Mouse (Mus musculus): Measurements from ENCODE around the gene Adgrl1. TPM values are rescaled to one million over a fixed set of nuclear protein-coding genes. Genes with fewer than 3 reads are reported as not detected.

Adgrl1 gene
- 25.2 TPM for polyA plus RNA-seq (2014; fragmentation: Illumina TruSeq; extraction: RNeasy Lipid Tissue Mini Kit (QIAGEN cat#74804); ENCODE audit: low read depth, low replicate concordance)

GRCm38 (mm10) chr8:83899363-83900252 is at the start of gene Adgrl1:
TSS of gene Adgrl1 (plus strand) at chr8:83900105.

DNA sequence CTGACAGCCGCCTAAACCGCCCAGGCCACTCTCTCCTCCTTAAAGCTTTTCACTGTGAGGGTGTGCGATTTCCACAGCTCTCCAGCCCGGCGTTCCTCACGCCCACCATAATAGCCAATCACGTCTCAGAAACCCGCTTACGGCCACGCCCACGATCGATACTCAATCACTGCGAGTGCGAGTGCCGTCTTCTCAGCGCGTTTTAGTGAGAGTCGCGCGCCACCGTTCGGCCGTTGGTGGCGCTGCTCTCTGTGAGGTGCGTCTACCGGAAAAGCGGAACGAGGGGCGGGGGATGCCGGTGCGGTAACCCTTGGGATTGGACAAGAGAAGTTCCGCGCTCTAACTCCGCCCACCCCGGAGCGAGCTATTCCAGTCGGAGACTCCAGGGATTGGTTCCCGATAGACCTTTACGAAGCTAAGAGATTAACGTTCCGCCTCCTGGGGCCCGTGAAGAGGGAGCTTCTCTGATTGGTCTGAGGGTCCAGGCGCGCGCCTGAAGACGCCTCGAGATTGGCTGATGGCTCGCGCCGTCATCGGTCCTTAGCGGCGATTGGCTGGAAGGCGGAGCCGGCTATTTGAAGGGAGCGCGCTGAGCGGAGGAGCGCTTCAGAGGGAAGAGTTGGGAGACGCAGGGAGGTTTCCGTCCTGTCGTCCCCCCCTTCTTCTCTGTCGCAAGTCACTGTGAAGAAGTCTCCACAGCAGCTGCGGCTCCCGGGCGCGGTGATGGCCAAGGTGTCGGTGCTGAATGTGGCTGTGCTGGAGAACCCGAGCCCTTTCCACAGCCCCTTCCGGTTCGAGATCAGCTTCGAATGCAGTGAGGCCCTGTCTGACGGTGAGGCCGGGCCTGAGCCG is 55.4 kb downstream of the Adgrl1 start, which contains the start of the genes Gm10644 and Asf1b:
Gene Gm10644, minus strand, starts transcription at position 100 of the 852 bp plus-strand sequence.
Gene Asf1b, plus strand, starts transcription at position 402 of the 852 bp plus-strand sequence.

DNA sequence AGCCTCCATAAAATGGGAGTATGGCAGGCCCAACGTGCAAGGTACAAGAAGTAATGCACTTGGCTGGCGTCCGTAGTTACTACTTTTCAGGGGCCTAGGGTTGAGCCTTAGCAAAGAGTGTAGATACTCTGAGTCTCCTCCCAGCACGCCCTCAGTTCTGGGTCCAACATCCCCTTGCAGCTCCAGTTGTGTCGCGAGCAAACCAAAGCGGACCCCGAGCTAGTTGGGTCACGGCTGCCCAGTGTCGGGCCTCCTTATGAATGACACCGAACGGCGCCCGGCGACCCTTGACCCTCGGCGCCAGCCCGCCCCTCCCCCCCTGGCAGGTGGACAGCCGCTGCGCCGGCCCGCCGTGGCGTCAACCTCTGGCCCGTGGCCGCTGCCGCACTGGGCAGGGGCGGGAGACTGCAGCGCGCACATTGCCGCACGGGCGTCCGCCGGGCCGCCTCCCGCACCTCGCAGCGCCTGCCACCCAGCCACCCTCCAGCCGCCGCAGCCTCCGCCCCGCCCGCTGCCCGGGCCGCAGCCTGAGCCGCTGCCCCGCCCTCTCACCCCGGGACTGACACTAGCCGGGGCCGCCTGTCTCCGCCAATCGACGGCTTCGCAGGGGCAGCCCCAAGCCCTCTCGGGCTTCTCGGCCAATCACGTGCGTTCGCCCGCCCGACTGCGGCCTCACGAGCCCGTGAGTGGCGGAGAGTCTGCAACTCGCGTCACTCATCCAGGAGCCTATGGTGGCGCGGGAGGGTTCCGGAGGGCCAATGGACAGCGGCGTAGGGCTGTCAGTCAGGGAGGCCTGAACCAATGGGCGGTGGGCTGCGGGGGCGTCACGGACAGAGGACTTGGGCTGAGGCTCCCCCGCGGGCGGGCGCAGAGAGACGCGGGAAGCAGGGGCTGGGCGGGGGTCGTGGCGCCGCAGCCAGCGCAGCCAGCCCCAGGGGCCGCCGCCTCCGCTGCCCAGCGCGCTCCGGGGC is 72.5 kb downstream of the Adgrl1 start, which contains the start of gene Prkaca:
Gene Prkaca, plus strand, starts transcription at position 844 of the 971 bp plus-strand sequence.

Other genes starting within 250 kb of the Adgrl1 start
- 105 TPM for gene Gipc1, start 247.4 kb upstream of the Adgrl1 start, polyA plus RNA-seq (2014; fragmentation: Illumina TruSeq; extraction: RNeasy Lipid Tissue Mini Kit (QIAGEN cat#74804); ENCODE audit: low read depth, low replicate concordance)
- gene Ptger1, start 233.4 kb upstream of the Adgrl1 start, polyA plus RNA-seq (2014; fragmentation: Illumina TruSeq; extraction: RNeasy Lipid Tissue Mini Kit (QIAGEN cat#74804); ENCODE audit: low read depth, low replicate concordance): 0.66 TPM
- 41.0 TPM for gene Pkn1, start 200.9 kb upstream of the Adgrl1 start, polyA plus RNA-seq (2014; fragmentation: Illumina TruSeq; extraction: RNeasy Lipid Tissue Mini Kit (QIAGEN cat#74804); ENCODE audit: low read depth, low replicate concordance)
- 25.3 TPM for gene Ddx39, start 184.9 kb upstream of the Adgrl1 start, polyA plus RNA-seq (2014; fragmentation: Illumina TruSeq; extraction: RNeasy Lipid Tissue Mini Kit (QIAGEN cat#74804); ENCODE audit: low read depth, low replicate concordance)
- gene Adgre5, start 158.8 kb upstream of the Adgrl1 start, polyA plus RNA-seq (2014; fragmentation: Illumina TruSeq; extraction: RNeasy Lipid Tissue Mini Kit (QIAGEN cat#74804); ENCODE audit: low read depth, low replicate concordance): 135 TPM
- 2.4 TPM for gene Gm10644, start 55.1 kb downstream of the Adgrl1 start, polyA plus RNA-seq (2014; fragmentation: Illumina TruSeq; extraction: RNeasy Lipid Tissue Mini Kit (QIAGEN cat#74804); ENCODE audit: low read depth, low replicate concordance)
- gene Asf1b, start 55.4 kb downstream of the Adgrl1 start, polyA plus RNA-seq (2014; fragmentation: Illumina TruSeq; extraction: RNeasy Lipid Tissue Mini Kit (QIAGEN cat#74804); ENCODE audit: low read depth, low replicate concordance): 2.9 TPM
- gene Prkaca, start 72.9 kb downstream of the Adgrl1 start, polyA plus RNA-seq (2014; fragmentation: Illumina TruSeq; extraction: RNeasy Lipid Tissue Mini Kit (QIAGEN cat#74804); ENCODE audit: low read depth, low replicate concordance): 84.4 TPM
- 24.6 TPM for gene Samd1, start 97.6 kb downstream of the Adgrl1 start, polyA plus RNA-seq (2014; fragmentation: Illumina TruSeq; extraction: RNeasy Lipid Tissue Mini Kit (QIAGEN cat#74804); ENCODE audit: low read depth, low replicate concordance)
- gene 1700067K01Rik, start 101.4 kb downstream of the Adgrl1 start, polyA plus RNA-seq (2014; fragmentation: Illumina TruSeq; extraction: RNeasy Lipid Tissue Mini Kit (QIAGEN cat#74804); ENCODE audit: low read depth, low replicate concordance): 1.3 TPM
- gene 2210011C24Rik, start 112.1 kb downstream of the Adgrl1 start, polyA plus RNA-seq (2014; fragmentation: Illumina TruSeq; extraction: RNeasy Lipid Tissue Mini Kit (QIAGEN cat#74804); ENCODE audit: low read depth, low replicate concordance): 0.62 TPM
- gene Palm3, start 121.4 kb downstream of the Adgrl1 start, polyA plus RNA-seq (2014; fragmentation: Illumina TruSeq; extraction: RNeasy Lipid Tissue Mini Kit (QIAGEN cat#74804); ENCODE audit: low read depth, low replicate concordance): 1.3 TPM
- 1.6 TPM for gene Il27ra, start 142.5 kb downstream of the Adgrl1 start, polyA plus RNA-seq (2014; fragmentation: Illumina TruSeq; extraction: RNeasy Lipid Tissue Mini Kit (QIAGEN cat#74804); ENCODE audit: low read depth, low replicate concordance)
- gene Rln3, start 144.9 kb downstream of the Adgrl1 start, polyA plus RNA-seq (2014; fragmentation: Illumina TruSeq; extraction: RNeasy Lipid Tissue Mini Kit (QIAGEN cat#74804); ENCODE audit: low read depth, low replicate concordance): not detected
- gene Gm10643, start 165.0 kb downstream of the Adgrl1 start, polyA plus RNA-seq (2014; fragmentation: Illumina TruSeq; extraction: RNeasy Lipid Tissue Mini Kit (QIAGEN cat#74804); ENCODE audit: low read depth, low replicate concordance): 2.3 TPM
- gene Rfx1, start 166.7 kb downstream of the Adgrl1 start, polyA plus RNA-seq (2014; fragmentation: Illumina TruSeq; extraction: RNeasy Lipid Tissue Mini Kit (QIAGEN cat#74804); ENCODE audit: low read depth, low replicate concordance): 11.2 TPM
- 14.2 TPM for gene Dcaf15, start 204.7 kb downstream of the Adgrl1 start, polyA plus RNA-seq (2014; fragmentation: Illumina TruSeq; extraction: RNeasy Lipid Tissue Mini Kit (QIAGEN cat#74804); ENCODE audit: low read depth, low replicate concordance)
- 0.40 TPM for gene Podnl1, start 225.9 kb downstream of the Adgrl1 start, polyA plus RNA-seq (2014; fragmentation: Illumina TruSeq; extraction: RNeasy Lipid Tissue Mini Kit (QIAGEN cat#74804); ENCODE audit: low read depth, low replicate concordance)
- 21.9 TPM for gene Cc2d1a, start 247.8 kb downstream of the Adgrl1 start, polyA plus RNA-seq (2014; fragmentation: Illumina TruSeq; extraction: RNeasy Lipid Tissue Mini Kit (QIAGEN cat#74804); ENCODE audit: low read depth, low replicate concordance)
- 2.8 TPM for gene 4930432K21Rik, start 247.9 kb downstream of the Adgrl1 start, polyA plus RNA-seq (2014; fragmentation: Illumina TruSeq; extraction: RNeasy Lipid Tissue Mini Kit (QIAGEN cat#74804); ENCODE audit: low read depth, low replicate concordance)